Mouse (Mus musculus) erythroblast, embryonic 14.5 days (primary cell): Measurements from ENCODE around the gene Kcnj9. TPM values are rescaled to one million over a fixed set of nuclear protein-coding genes. Genes with fewer than 3 reads are reported as not detected.

Experiments
- H3K27me3 ChIP-seq: 2 replicates; pipeline ENCODE4 v1.6.1; 2012; ENCODE audit warnings: inconsistent platforms; ENCODE audit not compliant: control insufficient read depth
- H3K36me3 ChIP-seq: 2 replicates; pipeline ENCODE4 v1.6.1; 2012; ENCODE audit warnings: mild to moderate bottlenecking, inconsistent platforms; ENCODE audit not compliant: control insufficient read depth
- H3K4me1 ChIP-seq: 2 replicates; pipeline ENCODE4 v1.6.1; 2012; ENCODE audit warnings: inconsistent platforms; ENCODE audit not compliant: control insufficient read depth
- H3K4me3 ChIP-seq: replicated peaks from 2 replicates; pipeline ENCODE3; 2012; ENCODE audit warnings: moderate library complexity, mild to moderate bottlenecking, inconsistent platforms
- H3K9me3 ChIP-seq: 2 replicates; pipeline ENCODE4 v1.6.1; 2012; ENCODE audit warnings: low read length, inconsistent platforms, mixed read lengths; ENCODE audit not compliant: control insufficient read depth
- GATA1 ChIP-seq: IDR thresholded peaks from 2 replicates; pipeline ENCODE4 v1.6.1; 2012; ENCODE audit warnings: low read length, inconsistent platforms, mixed read lengths
- TAL1 ChIP-seq: IDR thresholded peaks from 3 replicates; pipeline ENCODE4 v1.6.1; 2012; ENCODE audit warnings: low read length, inconsistent platforms, mixed read lengths
- polyA plus RNA-seq: library from polyadenylated mRNA; stranded (reverse); fragments of >175 nt; gene quantifications from 2 replicates; pipeline ENCODE4 v1.2.3, GENCODE M21; 2012

The Kcnj9 gene
- polyA plus RNA-seq, 1 experiment: 0.01 TPM

DNA sequence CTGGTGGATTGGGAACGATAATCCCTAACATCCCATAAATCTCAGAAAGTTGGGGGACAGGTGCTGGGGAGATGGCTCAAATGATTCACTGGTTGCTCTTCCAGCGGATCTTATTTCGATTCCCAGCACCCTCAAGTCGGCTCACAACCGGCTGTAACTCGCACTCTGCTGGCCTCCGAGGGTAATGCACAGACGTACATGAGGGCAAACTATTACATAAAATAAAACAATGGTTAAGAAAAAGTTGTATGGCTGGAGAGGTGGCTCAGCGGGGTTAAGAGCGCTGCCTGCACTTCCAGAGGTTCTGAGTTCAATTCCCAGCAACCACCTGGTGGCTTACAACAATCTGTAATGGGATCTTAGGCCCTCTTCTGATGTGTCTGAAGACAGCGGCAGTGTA is 2.4 kb downstream of the Kcnj9 start:
- peaks cover 19% of the 10 kb centered on the region for H3K4me1 ChIP-seq
- H3K4me3 ChIP-seq: no peak overlapping the region
- H3K36me3 ChIP-seq: no peaks in the 10 kb centered on the region; the same call in 1 of the 2 replicates
- H3K27me3 ChIP-seq: peaks cover 67% of the 10 kb centered on the region
- H3K9me3 ChIP-seq: peaks cover 7% of the 10 kb centered on the region
- TF ChIP-seq TAL1 (no peak), GATA1 (no peak)

- no peak for TF ChIP-seq TAL1
- no peak for TF ChIP-seq GATA1
- Histone ChIP-seq H3K9me3 (peaks cover 7% of the 10 kb centered on the region), H3K4me3 (peak overlapping the region; percentile 33), H3K27me3 (peaks cover 59% of the 10 kb centered on the region), H3K36me3 (peaks cover 2% of the 10 kb centered on the region), H3K4me1 (peaks cover 19% of the 10 kb centered on the region)
These were observed 3.2 kb downstream of the Kcnj9 start for GRCm38 (mm10) chr1:172325680-172326535.

DNA sequence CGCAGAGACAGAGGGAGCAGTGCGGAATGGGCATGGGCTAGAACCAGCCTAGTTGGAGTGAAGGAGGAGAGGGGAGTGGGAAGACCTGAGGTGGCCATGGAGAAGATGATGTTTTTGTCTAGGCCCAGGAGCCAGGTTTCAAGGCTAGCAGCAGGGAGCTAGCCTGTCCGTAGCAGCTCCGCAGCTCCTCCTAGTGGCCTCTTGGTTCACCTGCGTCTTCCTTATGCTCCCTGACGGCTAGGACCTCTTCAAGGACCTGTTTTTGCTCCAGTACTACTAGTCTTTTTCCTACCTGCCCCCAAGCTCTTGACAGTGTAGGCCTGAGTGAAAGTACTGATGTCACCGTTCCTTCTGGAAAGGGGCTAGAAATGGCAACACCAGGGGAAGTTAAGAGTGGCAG is 4.4 kb downstream of the Kcnj9 start:
- Histone ChIP-seq H3K27me3 (peaks cover 49% of the 10 kb centered on the region), H3K4me3 (no peak overlapping the region), H3K9me3 (peaks cover 7% of the 10 kb centered on the region), H3K4me1 (peaks cover 19% of the 10 kb centered on the region), H3K36me3 (peaks cover 5% of the 10 kb centered on the region)
- TF ChIP-seq TAL1 (no peak), GATA1 (no peak)

GRCm38 (mm10) chr1:172323801-172324359 is 5.2 kb downstream of the Kcnj9 start:
- peaks cover 10% of the 10 kb centered on the region for H3K36me3 ChIP-seq
- peaks cover 7% of the 10 kb centered on the region for H3K9me3 ChIP-seq
- H3K27me3 ChIP-seq: peaks cover 41% of the 10 kb centered on the region
- H3K4me1 ChIP-seq: peaks cover 19% of the 10 kb centered on the region
- TF ChIP-seq GATA1 (no peak), TAL1 (no peak)
- H3K4me3 ChIP-seq: no peak overlapping the region

GRCm38 (mm10) chr1:172323298-172323697 is 5.8 kb downstream of the Kcnj9 start:
- Histone ChIP-seq H3K4me3 (no peak overlapping the region), H3K9me3 (peaks cover 7% of the 10 kb centered on the region), H3K27me3 (peaks cover 35% of the 10 kb centered on the region), H3K4me1 (peaks cover 19% of the 10 kb centered on the region), H3K36me3 (peaks cover 16% of the 10 kb centered on the region)
- TF ChIP-seq TAL1: no peak
- TF ChIP-seq GATA1: no peak

DNA sequence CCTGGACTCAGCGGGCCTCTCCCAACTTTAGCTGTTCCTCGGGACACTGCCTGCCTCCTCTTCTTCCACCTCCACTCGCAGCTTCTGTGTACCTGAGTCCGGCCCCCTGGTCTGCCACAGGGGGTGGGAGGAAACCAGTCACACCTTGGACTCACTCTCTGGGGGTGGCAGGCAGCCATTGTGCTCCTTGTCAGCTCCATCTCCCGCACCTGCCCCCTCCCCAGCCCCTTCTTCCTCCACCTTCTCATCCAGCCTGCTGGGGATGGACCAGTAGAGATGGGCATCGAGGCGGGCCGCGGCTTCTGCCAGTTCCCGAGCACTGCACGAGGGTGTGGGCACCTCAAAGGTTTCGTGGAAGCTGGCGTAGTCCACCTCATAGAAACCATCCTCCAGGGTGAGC is 6.4 kb downstream of the Kcnj9 start:
- Histone ChIP-seq H3K4me3 (no peak overlapping the region), H3K27me3 (peaks cover 29% of the 10 kb centered on the region), H3K4me1 (peaks cover 19% of the 10 kb centered on the region), H3K9me3 (peaks cover 7% of the 10 kb centered on the region), H3K36me3 (peaks cover 22% of the 10 kb centered on the region)
- no peak for TF ChIP-seq TAL1
- TF ChIP-seq GATA1: no peak

GRCm38 (mm10) chr1:172319921-172320411 is 9.2 kb downstream of the Kcnj9 start:
- Histone ChIP-seq H3K4me3 (no peak overlapping the region), H3K9me3 (no peaks in the 10 kb centered on the region), H3K36me3 (peaks cover 34% of the 10 kb centered on the region), H3K27me3 (peaks cover 3% of the 10 kb centered on the region), H3K4me1 (peaks cover 12% of the 10 kb centered on the region)
- TF ChIP-seq TAL1 (no peak), GATA1 (no peak)

DNA sequence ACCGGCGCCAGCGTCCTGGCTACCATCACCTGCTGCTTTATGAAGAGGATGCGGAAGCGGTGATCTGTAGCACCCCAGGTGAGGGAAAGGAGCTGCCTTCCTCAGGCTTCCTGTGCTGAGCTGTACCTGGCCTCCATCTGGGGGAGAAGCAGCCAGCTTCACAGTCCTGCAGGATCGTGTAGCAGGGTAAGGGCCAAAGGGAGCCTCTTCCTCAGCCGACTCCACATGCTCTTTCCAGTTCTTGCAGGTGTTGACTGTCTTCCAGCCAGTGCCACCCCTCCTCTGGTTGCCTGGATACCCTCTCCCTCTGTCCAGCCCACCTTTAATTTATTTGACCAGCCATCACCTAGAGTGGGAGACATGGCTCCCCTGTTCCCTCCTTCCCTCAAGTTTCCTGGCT is 9.8 kb downstream of the Kcnj9 start:
- H3K4me3 ChIP-seq: no peak overlapping the region
- no peaks in the 10 kb centered on the region for H3K27me3 ChIP-seq
- no peaks in the 10 kb centered on the region for H3K9me3 ChIP-seq
- H3K36me3 ChIP-seq: peaks cover 34% of the 10 kb centered on the region
- TF ChIP-seq TAL1: no peak
- TF ChIP-seq GATA1: no peak
- H3K4me1 ChIP-seq: peaks cover 9% of the 10 kb centered on the region; the same call in 1 of the 2 replicates

- no peaks in the 10 kb centered on the region for H3K27me3 ChIP-seq
- H3K4me3 ChIP-seq: no peak overlapping the region
- H3K4me1 ChIP-seq: peaks cover 11% of the 10 kb centered on the region
- H3K36me3 ChIP-seq: peaks cover 34% of the 10 kb centered on the region
- TF ChIP-seq TAL1: no peak
- TF ChIP-seq GATA1: no peak
- H3K9me3 ChIP-seq: no peaks in the 10 kb centered on the region
These were observed 10.6 kb downstream of the Kcnj9 start for GRCm38 (mm10) chr1:172318424-172319035.
